Mouse (Mus musculus) lung, postnatal 0 days (tissue): Measurements from ENCODE around the gene Ston1.

Experiments
- CTCF ChIP-seq: IDR thresholded peaks from 2 replicates; pipeline ENCODE4 v1.5.1; 2016; ENCODE audit warnings: antibody characterized with exemption, mild to moderate bottlenecking
- EP300 ChIP-seq: IDR thresholded peaks from 2 replicates; pipeline ENCODE4 v1.6.1; 2016; ENCODE audit warnings: antibody characterized with exemption, mild to moderate bottlenecking, control low read depth

DNA sequence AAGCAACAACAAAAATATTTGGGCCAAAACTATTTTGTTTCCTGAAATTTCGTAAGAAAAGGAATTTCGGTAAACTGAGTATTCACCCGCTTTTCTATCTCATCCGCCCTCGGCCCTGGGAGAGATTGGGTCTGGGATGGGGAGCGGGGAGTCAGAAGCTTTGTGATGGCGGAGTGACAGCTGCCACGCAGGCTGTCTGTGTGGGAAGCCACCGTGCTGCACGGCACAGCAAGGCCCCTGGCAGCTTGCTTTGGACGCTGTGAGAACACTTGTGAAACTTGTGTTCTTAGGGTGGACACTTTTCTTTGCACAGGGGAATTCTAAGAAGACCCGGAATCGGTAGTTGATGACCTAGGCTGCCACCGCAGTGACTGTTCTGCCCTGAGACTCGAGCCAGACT is 10.1 kb upstream of the Ston1 start:
- TF ChIP-seq CTCF: no peak
- no peak for TF ChIP-seq EP300
